Mouse (Mus musculus): Measurements from ENCODE around the gene Pdpn.

The Pdpn gene

GRCm38 (mm10) chr4:143298431-143299315, 691 bp downstream of the Pdpn start:
- no peak for DNase-seq (ENCODE audit: low spot score in 2 of 2)

- no peak for DNase-seq (ENCODE audit: low spot score in 2 of 2)
These were observed 2.3 kb downstream of the Pdpn start for GRCm38 (mm10) chr4:143297016-143297556.

DNA sequence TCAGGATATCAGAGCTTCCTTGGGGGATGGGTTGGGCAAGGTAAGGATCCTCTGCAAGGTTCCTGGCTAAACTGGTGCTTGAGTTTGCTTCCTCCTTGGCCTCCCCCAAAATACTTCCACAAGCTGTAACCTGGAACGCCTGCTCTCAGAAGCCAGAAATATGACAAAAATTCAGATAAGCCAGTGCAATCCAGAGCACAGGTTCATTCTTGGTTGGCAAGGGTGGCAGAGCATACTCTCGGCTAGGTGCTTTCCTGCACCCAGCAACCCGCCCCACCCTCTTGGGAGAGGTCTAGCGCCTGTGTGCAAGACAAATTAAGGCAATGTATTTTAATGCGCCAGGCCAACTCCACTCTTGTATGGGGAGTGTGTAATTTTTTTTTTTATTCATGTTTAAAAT, 3.2 kb downstream of the Pdpn start:
- DNase-seq (ENCODE audit: low spot score in 2 of 2), result no peak

GRCm38 (mm10) chr4:143294324-143294723, 5.0 kb downstream of the Pdpn start:
- DNase-seq (ENCODE audit: low spot score in 2 of 2), result no peak

DNA sequence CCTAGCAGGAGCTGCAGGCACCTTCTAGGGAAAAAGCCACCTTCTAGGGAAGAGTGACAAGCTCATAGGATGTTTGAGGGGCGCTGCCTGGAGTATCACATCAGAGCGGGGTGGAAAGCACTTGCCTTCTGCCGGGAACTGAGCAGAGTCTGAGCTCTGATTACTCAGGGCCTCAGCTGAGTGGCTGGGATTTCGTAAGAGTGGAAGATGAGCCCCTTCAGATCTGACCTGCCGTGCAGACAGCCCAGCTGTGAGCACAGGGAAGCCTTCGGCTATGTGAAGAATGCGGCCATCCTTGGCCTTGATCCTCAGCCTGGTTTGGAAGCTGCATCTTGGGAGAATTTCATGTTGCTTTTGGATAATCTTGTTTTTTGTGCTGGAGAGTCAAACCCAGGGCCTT, 10.5 kb downstream of the Pdpn start:
- DNase-seq (ENCODE audit: low spot score in 2 of 2), result no peak

DNA sequence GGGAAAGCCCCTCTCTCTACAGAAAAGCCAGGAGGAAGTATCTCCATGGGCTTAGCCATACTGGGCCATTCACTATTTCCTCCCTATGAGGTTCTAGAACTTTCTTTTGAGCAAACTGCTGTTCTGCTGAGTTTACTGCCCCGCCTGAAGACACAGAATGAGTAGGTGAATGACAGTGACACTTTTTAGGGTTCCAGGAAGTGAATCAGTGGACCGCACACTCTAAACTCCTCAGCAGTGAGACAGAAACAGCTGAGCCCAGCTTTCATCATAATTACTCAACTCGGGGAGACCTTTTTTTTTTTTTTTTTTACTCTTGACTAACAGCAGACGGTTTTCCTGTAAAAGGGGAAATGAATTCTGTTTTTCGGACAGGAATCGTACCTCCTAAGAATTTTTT, 10.9 kb downstream of the Pdpn start:
- no peak for DNase-seq (ENCODE audit: low spot score in 2 of 2)

DNA sequence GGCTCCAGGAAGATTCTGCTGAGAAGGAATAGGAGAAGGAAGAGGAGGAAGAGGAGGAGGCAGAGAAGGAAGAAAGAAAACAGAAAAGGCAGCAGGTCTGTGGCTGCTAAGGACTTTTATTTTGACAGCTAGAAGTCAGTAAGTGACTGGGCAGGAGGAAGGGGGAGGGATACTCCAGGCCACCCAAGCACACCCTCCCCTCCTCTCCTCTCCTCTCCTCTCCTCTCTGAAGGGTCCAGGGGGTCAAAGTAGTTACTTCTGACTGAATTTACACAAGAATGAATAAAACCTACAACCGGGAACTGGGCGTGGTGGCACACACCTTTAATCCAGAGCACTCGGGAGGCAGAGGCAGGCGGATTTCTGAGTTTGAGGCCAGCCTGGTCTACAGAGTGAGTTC, 12.3 kb downstream of the Pdpn start:
- no peak for DNase-seq (ENCODE audit: low spot score in 2 of 2)

DNA sequence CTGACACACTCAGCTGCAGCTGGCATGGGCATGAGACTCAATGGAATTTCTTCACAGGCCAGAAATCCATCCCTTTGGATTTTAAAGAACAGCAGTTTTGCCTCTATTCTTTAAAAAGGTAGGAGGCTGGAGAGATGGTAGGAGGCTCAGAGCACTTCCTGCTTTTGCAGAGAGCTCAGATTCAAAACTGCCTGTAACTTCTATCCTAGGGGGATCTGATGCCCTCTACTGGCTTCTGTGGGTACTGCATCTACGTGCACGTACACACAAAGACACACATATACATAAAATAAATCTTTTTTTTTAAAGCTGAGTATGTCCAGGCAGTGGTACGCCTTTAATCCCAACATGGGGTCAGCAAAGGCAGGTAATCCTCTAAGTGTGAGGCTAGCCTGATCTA, 19.2 kb downstream of the Pdpn start:
- peak in 1 of 2 experiments; percentile 28 for DNase-seq (ENCODE audit: low spot score in 2 of 2)

DNA sequence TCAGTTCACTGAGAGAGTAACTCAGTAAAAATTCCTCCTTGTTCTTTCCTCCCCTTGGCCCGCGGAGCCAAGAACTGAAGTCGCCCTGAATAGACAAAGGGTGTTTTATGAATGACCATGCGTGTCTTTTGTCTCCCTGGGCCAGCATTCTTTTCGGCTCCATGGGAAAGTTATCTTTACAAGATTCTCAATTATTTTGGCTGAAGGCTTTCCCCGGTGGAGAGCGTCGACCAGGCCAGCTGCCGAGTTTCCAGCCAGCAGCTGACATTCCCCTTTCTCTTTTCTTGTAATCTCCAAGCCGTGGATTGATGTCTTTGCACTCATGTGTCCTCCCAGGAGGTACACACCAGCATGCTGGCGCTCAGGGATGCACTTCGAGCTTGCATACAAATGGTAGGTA, 19.7 kb downstream of the Pdpn start:
- no peak for DNase-seq (ENCODE audit: low spot score in 2 of 2)

- DNase-seq (ENCODE audit: low spot score in 2 of 2), result no peak
These were observed 20.3 kb downstream of the Pdpn start for GRCm38 (mm10) chr4:143279016-143279415.

GRCm38 (mm10) chr4:143278429-143278871, 20.9 kb downstream of the Pdpn start:
- peak; percentile 23 to 36 for DNase-seq (ENCODE audit: low spot score in 2 of 2)

DNA sequence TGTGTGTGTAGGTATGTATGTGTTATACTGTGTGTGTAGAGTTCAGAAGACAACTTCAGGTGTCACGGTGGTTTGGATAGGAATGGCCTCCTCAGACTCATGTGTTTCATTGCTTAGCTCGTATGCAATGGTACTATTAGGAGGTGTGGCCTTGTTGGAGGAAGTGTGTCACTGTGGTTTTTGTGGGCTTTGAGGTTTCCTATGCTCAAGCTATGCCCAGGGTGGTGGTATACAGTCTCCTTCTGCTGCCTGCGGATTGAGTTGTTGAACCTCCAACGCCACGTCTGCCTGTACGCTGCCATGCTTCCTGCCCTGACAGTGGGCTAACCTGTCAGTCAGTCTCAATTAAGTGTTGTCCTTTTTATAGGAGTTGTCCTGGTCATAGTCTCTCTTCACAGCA, 22.0 kb downstream of the Pdpn start:
- no peak for DNase-seq (ENCODE audit: low spot score in 2 of 2)

- DNase-seq (ENCODE audit: low spot score in 2 of 2), result no peak
These were observed 27.8 kb downstream of the Pdpn start for GRCm38 (mm10) chr4:143271571-143271970.

DNA sequence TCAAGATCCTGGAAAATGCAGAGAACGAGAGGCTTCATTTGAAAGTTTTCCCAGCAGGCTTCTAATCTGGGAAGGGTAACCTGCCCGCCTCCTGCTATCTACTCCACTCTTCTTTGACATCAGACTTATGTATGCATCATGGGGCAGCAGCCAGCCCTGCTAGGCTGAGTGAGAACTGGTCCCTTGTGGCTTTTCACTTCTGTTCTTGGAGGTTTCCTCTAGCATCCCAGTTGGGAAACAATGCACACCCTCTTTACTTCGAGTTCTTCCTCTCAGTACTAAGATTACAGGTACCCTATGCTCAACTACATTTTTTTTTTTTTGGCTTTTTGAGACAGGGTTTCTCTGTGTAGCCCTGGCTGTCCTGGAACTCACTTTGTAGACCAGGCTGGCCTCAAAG, 28.5 kb downstream of the Pdpn start:
- DNase-seq (ENCODE audit: low spot score in 2 of 2), result no peak

DNA sequence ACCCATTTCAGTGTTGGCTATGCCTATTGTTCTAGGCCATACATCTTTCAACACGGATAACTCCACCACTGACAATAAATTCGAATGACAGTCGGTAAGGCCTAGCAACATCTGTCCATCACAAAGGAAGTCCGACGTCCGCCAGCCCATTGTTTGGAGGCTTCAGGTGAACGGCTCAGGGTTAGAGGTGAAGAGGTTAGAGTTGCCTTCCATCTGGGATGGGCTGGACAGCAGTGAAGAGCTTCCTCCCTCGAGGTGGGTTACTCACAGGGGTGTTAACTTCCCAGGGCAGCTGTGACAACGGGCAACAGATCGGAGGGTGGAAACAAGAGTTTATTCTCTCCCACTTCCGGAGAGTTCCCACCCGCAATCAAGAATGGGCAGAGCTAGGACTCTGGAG, 36.7 kb downstream of the Pdpn start:
- DNase-seq (ENCODE audit: low spot score in 2 of 2), result no peak

DNA sequence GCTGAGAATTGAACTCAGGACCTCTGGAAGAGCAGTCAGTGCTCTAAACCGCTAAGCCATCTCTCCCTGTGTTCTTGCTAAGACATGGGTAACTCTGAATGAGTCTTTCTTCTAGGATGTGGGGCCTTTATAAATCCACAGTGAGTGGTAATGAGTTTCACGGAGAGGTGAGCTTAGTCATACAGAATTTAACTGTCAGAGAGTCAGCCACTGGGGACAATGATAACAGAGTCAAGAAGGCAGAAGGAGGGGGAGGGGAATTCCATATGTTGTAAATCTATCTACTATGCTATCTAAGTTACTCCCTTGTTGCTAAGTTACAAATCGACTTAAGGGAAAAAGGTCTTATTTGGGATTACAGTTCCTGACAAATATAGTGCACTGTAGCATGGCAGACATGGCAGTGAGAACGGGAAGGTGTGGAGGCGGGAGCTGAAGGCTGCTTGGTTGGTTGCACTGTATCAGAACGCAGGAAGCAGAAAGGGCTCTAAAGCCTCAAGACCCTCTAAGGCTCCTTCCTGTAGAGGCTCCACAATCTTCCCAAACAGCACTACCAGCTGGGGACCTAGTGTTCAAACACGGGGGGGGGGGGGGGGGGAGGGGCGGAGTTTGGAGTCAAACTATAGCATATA, 39.5 kb downstream of the Pdpn start:
- DNase-seq (ENCODE audit: low spot score in 2 of 2), result no peak

- DNase-seq (ENCODE audit: low spot score in 2 of 2), result peak in 1 of 2 experiments; percentile 25
These were observed 40.8 kb downstream of the Pdpn start for GRCm38 (mm10) chr4:143258517-143258916.

- DNase-seq (ENCODE audit: low spot score in 2 of 2), result no peak
These were observed 41.4 kb downstream of the Pdpn start for GRCm38 (mm10) chr4:143257971-143258370.

GRCm38 (mm10) chr4:143255541-143255940, 43.8 kb downstream of the Pdpn start:
- DNase-seq (ENCODE audit: low spot score in 2 of 2), result no peak

GRCm38 (mm10) chr4:143253356-143253755, 46.0 kb downstream of the Pdpn start:
- DNase-seq (ENCODE audit: low spot score in 2 of 2), result no peak

GRCm38 (mm10) chr4:143248050-143248449, 51.3 kb downstream of the Pdpn start:
- DNase-seq (ENCODE audit: low spot score in 2 of 2), result no peak

DNA sequence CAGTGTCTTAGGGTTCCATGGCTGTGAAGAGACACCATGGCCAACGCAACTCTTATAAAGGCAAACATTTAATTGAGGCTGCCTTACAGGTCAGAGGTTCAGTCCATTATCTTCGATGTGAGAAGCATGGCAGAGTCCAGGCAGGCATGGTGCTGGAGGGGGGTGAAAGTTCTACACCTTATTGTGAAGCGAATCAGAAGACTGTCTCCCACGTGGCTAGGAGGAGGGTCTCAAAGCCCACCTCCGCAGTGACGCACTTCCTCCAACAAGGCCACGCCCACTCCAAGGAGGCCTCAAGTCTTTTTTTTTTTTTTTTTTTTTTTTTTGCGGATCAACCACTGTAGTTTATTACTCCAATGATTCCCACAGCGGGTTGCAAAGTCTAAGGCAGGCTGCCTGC, 58.1 kb downstream of the Pdpn start:
- no peak for DNase-seq (ENCODE audit: low spot score in 2 of 2)

DNA sequence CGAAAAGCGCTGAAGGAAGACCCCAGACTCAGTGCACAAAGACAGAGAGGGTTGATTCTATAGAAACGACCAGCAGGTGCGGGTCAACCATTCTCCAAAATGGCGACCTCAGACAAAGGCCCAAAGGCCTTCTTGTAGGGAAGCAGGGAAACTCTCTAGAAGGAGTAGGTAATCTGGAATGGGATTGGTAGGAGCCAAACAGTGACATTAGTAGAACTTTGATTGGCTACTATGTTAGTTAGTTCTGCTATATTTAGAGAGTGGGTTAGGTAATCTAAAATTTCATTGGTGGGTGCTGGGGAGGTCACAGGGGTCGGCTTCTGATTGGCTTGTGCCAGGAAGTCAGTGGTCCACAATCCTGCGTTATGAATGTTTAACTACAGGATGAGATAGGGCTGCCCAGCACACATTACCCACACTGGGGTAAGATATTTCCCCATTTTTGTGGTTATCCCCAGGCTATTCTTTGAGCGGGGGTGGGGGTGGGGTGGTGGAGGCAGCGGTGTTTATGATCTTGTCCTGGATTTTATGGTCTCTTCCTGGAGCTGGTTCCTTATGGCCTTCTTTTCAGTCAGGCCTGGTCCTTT, 59.7 kb downstream of the Pdpn start:
- DNase-seq (ENCODE audit: low spot score in 2 of 2), result no peak

Data from frontal cortex, postnatal 14 days (tissue).